Mouse (Mus musculus): ENCODE data around the gene 2610301B20Rik. TPM values are rescaled to one million over a fixed set of nuclear protein-coding genes. Genes with fewer than 3 reads are reported as not detected.

The 2610301B20Rik gene
- total and polyA plus RNA-seq, 3 experiments: 13.3 to 15.7 TPM; not detected in 1

DNA sequence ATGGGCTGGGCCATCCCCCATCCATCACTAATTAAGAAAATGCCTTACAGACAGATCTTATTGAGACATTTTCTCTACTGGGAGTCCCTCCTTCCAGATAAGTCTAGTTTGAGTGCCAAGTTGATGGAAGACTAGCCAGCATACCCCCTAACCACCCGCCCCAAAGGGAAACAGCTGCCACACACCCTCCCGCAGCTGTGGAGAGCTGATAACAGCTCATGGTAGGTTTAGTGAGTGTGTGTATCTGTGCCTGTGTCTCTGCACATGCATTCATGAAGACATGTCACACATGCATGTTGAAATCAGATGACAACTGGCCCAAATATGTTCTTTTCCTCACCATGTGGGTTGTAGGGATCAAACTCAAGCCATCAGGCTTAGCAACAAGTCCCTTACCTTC, 40.5 kb downstream of the 2610301B20Rik start:
- H3K4me1 ChIP-seq (ENCODE audit: control insufficient read depth in 1 of 2, insufficient read depth in 2 of 2, low read length in 2 of 2): peaks cover 5 to 20% of the 10 kb centered on the region in 2 experiments
- DNase-seq (ENCODE audit: low read depth, low spot score): peak; percentile 83
- H3K9ac ChIP-seq (ENCODE audit: control insufficient read depth, low read depth, low read length, poor library complexity, severe bottlenecking): no peak overlapping the region
- no peaks in the 10 kb centered on the region for H3K9me3 ChIP-seq (replicated peaks; ENCODE audit: insufficient read depth, low read length)
- TF ChIP-seq USF2 (IDR thresholded peaks at IDR 0.05; ENCODE audit: borderline replicate concordance in 1 of 2, insufficient read depth in 1 of 2, low read depth in 1 of 2, low read length in 2 of 2): no peak
- TF ChIP-seq TCF12 (IDR thresholded peaks at IDR 0.05; ENCODE audit: low read depth, low read length): peak; percentile 98
- TF ChIP-seq EP300 (IDR thresholded peaks at IDR 0.05; ENCODE audit: low read depth in 1 of 2, low read length in 2 of 2): peak; percentile 93 to 94
- TF ChIP-seq JUND (IDR thresholded peaks at IDR 0.05; ENCODE audit: low read depth, low read length): no peak
- TF ChIP-seq SIN3A (IDR thresholded peaks at IDR 0.05; ENCODE audit: low read length): peak; percentile 81
- TF ChIP-seq MYB (IDR thresholded peaks at IDR 0.05; ENCODE audit: low read depth, low read length): no peak
- peak; percentile 12 for TF ChIP-seq SMC3 (IDR thresholded peaks at IDR 0.05; ENCODE audit: low read depth, low read length)
- TF ChIP-seq MXI1 (IDR thresholded peaks at IDR 0.05; ENCODE audit: low read depth, low read length): peak; percentile 61
- TF ChIP-seq CHD2 (IDR thresholded peaks at IDR 0.05; ENCODE audit: low read length): no peak; the same call in 1 of the 2 replicates
- TF ChIP-seq RCOR1 (IDR thresholded peaks at IDR 0.05; ENCODE audit: low read depth, low read length): peak; percentile 76
- no peak for TF ChIP-seq CTCF (IDR thresholded peaks at IDR 0.05 in 2 of 3, conservative IDR thresholded peaks at IDR 0.05 in 1 of 3; ENCODE audit: control insufficient read depth in 1 of 3, insufficient read depth in 1 of 3, low read depth in 2 of 3, low read length in 3 of 3, poor library complexity in 1 of 3, severe bottlenecking in 1 of 3)
- no peak for TF ChIP-seq USF1 (IDR thresholded peaks at IDR 0.05; ENCODE audit: low read depth, low read length)
- peak; percentile 69; the same call in 1 of the 2 replicates for TF ChIP-seq MAZ (IDR thresholded peaks at IDR 0.05; ENCODE audit: low read depth, low read length)
- no peak for TF ChIP-seq UBTF (IDR thresholded peaks at IDR 0.05; ENCODE audit: borderline replicate concordance, insufficient read depth, low read depth, low read length)
- TF ChIP-seq POLR2AphosphoS2 (IDR thresholded peaks at IDR 0.05; ENCODE audit: low read length): no peak
- peak; percentile 61; the same call in 1 of the 2 replicates for TF ChIP-seq MAFK (IDR thresholded peaks at IDR 0.05; ENCODE audit: borderline replicate concordance, low read depth, low read length)
- TF ChIP-seq E2F4 (IDR thresholded peaks at IDR 0.05; ENCODE audit: borderline replicate concordance, low read depth, low read length): no peak
- TF ChIP-seq GABPA (IDR thresholded peaks at IDR 0.05; ENCODE audit: low read depth, low read length): no peak
- no peak for TF ChIP-seq CHD1 (IDR thresholded peaks at IDR 0.05; ENCODE audit: low read depth, low read length)
- peak; percentile 88 for TF ChIP-seq GATA1 (IDR thresholded peaks at IDR 0.05; ENCODE audit: low read depth, low read length)
- peak; percentile 98 for TF ChIP-seq TAL1 (IDR thresholded peaks at IDR 0.05; ENCODE audit: low read length)
- TF ChIP-seq BHLHE40 (IDR thresholded peaks at IDR 0.05; ENCODE audit: borderline replicate concordance, low read depth, low read length): peak; percentile 71; the same call in 1 of the 2 replicates
- TF ChIP-seq ETS1 (IDR thresholded peaks at IDR 0.05; ENCODE audit: low read depth, low read length): peak; percentile 99
- TF ChIP-seq ZKSCAN1 (IDR thresholded peaks at IDR 0.05; ENCODE audit: low read depth, low read length): no peak
- TF ChIP-seq ZMIZ1 (IDR thresholded peaks at IDR 0.05; ENCODE audit: low read depth, low read length): no peak
- no peak for TF ChIP-seq NELFE (IDR thresholded peaks at IDR 0.05; ENCODE audit: low read depth, low read length)
- no peak for TF ChIP-seq HCFC1 (IDR thresholded peaks at IDR 0.05; ENCODE audit: low read depth, low read length)
- no peak for TF ChIP-seq KAT2A (conservative IDR thresholded peaks at IDR 0.05; ENCODE audit: low read depth, low read length)
- no peak for TF ChIP-seq POLR2AphosphoS5 (IDR thresholded peaks at IDR 0.05; ENCODE audit: borderline replicate concordance, low read depth, low read length)
- no peak for TF ChIP-seq RAD21 (IDR thresholded peaks at IDR 0.05; ENCODE audit: low read depth, low read length)
- no peak for TF ChIP-seq NRF1 (IDR thresholded peaks at IDR 0.05; ENCODE audit: insufficient read depth, low read depth, low read length, poor library complexity, severe bottlenecking)
- peak; percentile 74; the same call in 1 of the 2 replicates for TF ChIP-seq MYC (IDR thresholded peaks at IDR 0.05; ENCODE audit: low read depth, low read length)
- TF ChIP-seq MAX (IDR thresholded peaks at IDR 0.05; ENCODE audit: low read length): peak; percentile 46; the same call in 1 of the 2 replicates
- TF ChIP-seq TBP (IDR thresholded peaks at IDR 0.05; ENCODE audit: low read depth, low read length): no peak
- H3K27me3 ChIP-seq (ENCODE audit: control insufficient read depth in 1 of 2, insufficient read depth in 2 of 2, low read length in 2 of 2): no peaks in the 10 kb centered on the region
- no peaks in the 10 kb centered on the region for H3K79me2 ChIP-seq (ENCODE audit: control insufficient read depth, insufficient read depth, low read length, poor library complexity)
- no peak overlapping the region for H3K4me3 ChIP-seq (ENCODE audit: control insufficient read depth in 1 of 2, insufficient read depth in 1 of 2, low read depth in 2 of 2, low read length in 2 of 2)
- H3K27ac ChIP-seq (ENCODE audit: control insufficient read depth, low read depth, low read length): no peak overlapping the region
- H3K36me3 ChIP-seq (ENCODE audit: control insufficient read depth in 1 of 2, insufficient read depth in 2 of 2, low read length in 2 of 2): peaks cover 0 to 13% of the 10 kb centered on the region in 2 experiments; a peak in 2 of 4 replicates
